Mouse (Mus musculus) midbrain, embryonic 13.5 days (tissue): ENCODE measurements around the gene Rbm43. TPM values are rescaled to one million over a fixed set of nuclear protein-coding genes. Genes with fewer than 3 reads are reported as not detected.
"Not testable (repeated sequence)": the region's sequence is repeated elsewhere in the genome, so short reads cannot be mapped to it uniquely, and the experiment has no call there.

ENCODE experiments used
- ATAC-seq: fragments of 200-750 bp; cut with Nextera tagmentation; 2 replicates; pipeline ENCODE4 v1.8.0; 2017; ENCODE audit warnings: mild to moderate bottlenecking, moderate TSS enrichment, moderate library complexity
- H3K27ac ChIP-seq: fragments of 300-500 bp; sonication (generic); 2 replicates; pipeline ENCODE4 v1.5.1; 2015; ENCODE audit warnings: inconsistent platforms, mild to moderate bottlenecking, moderate library complexity
- H3K27me3 ChIP-seq: fragments of 300-500 bp; sonication (generic); 2 replicates; pipeline ENCODE4 v1.6.1; 2015; ENCODE audit warnings: mild to moderate bottlenecking, inconsistent platforms
- H3K36me3 ChIP-seq: fragments of 300-500 bp; sonication (generic); 2 replicates; pipeline ENCODE4 v1.6.1; 2015; ENCODE audit warnings: mild to moderate bottlenecking, inconsistent platforms
- H3K4me1 ChIP-seq: fragments of 300-500 bp; sonication (generic); replicated peaks from 2 replicates; pipeline ENCODE4 v1.6.1; 2015; ENCODE audit warnings: inconsistent platforms
- H3K4me2 ChIP-seq: fragments of 300-500 bp; sonication (generic); replicated peaks from 2 replicates; pipeline ENCODE4 v1.6.1; 2015; ENCODE audit warnings: moderate library complexity, mild to moderate bottlenecking, inconsistent platforms
- H3K4me3 ChIP-seq: fragments of 300-500 bp; sonication (generic); replicated peaks from 2 replicates; pipeline ENCODE4 v1.5.1; 2015; ENCODE audit warnings: mild to moderate bottlenecking, inconsistent platforms
- H3K9ac ChIP-seq: fragments of 300-500 bp; sonication (generic); replicated peaks from 2 replicates; pipeline ENCODE4 v1.6.1; 2015; ENCODE audit warnings: mild to moderate bottlenecking, inconsistent platforms
- H3K9me3 ChIP-seq: fragments of 300-500 bp; sonication (generic); 2 replicates; pipeline ENCODE4 v1.6.1; 2016; ENCODE audit warnings: mild to moderate bottlenecking, inconsistent platforms
- WGBS: fragments of 180-500 bp; shearing (Covaris S2); methylation state at CpG from one replicate; pipeline ENCODE4 v1.1.7; 2015; 5-methylcytosine and 5-hydroxymethylcytosine counted together
- polyA plus RNA-seq: library from polyadenylated mRNA; unstranded; fragments of >200 nt; fragmentation: Nextera tagmentation; extraction: Ambion mirVana; gene quantifications from 2 replicates; pipeline ENCODE4 v1.2.1, GENCODE M21; 2015

Gene Rbm43
- polyA plus RNA-seq, 1 experiment from 2014 or later, result 3.6 TPM

GRCm38 (mm10) chr2:51907538-51908110 lies 27.3 kb downstream of the Rbm43 start:
- 43% methylated on average over 4 of the region's 4 CpGs for WGBS
- H3K27ac ChIP-seq, result no peak overlapping the region
- no peak overlapping the region for H3K4me3 ChIP-seq
- no peak for ATAC-seq
- no peaks in the 10 kb centered on the region for H3K36me3 ChIP-seq
- H3K27me3 ChIP-seq, result no peaks in the 10 kb centered on the region
- H3K9me3 ChIP-seq, result no peaks in the 10 kb centered on the region
- no peak overlapping the region for H3K4me2 ChIP-seq
- no peak overlapping the region for H3K9ac ChIP-seq
- H3K4me1 ChIP-seq, result no peaks in the 10 kb centered on the region; the same call in 1 of the 2 replicates

- H3K27me3 ChIP-seq, result no peaks in the 10 kb centered on the region
- 86% methylated on average over 8 of the region's 8 CpGs for WGBS
- no peaks in the 10 kb centered on the region for H3K36me3 ChIP-seq
- no peak overlapping the region for H3K4me3 ChIP-seq
- no peaks in the 10 kb centered on the region for H3K9me3 ChIP-seq
- ATAC-seq, result no peak
- H3K9ac ChIP-seq, result no peak overlapping the region
- H3K4me1 ChIP-seq, result no peaks in the 10 kb centered on the region
- H3K4me2 ChIP-seq, result no peak overlapping the region
- H3K27ac ChIP-seq, result no peak overlapping the region
Observed at GRCm38 (mm10) chr2:51905637-51906036, 29.3 kb downstream of the Rbm43 start.

GRCm38 (mm10) chr2:51892411-51892901 lies 42.5 kb downstream of the Rbm43 start:
- Histone ChIP-seq H3K27ac (no peak overlapping the region), H3K4me2 (no peak overlapping the region), H3K4me1 (no peaks in the 10 kb centered on the region), H3K9me3 (no peaks in the 10 kb centered on the region), H3K9ac (no peak overlapping the region), H3K36me3 (no peaks in the 10 kb centered on the region), H3K27me3 (no peaks in the 10 kb centered on the region), H3K4me3 (no peak overlapping the region)
- no peak for ATAC-seq
- 94% methylated on average over 12 of the region's 12 CpGs for WGBS

GRCm38 (mm10) chr2:51890961-51891360 lies 44.0 kb downstream of the Rbm43 start:
- no peaks in the 10 kb centered on the region for H3K4me1 ChIP-seq
- no peak overlapping the region for H3K9ac ChIP-seq
- H3K4me2 ChIP-seq, result no peak overlapping the region
- H3K36me3 ChIP-seq, result no peaks in the 10 kb centered on the region
- H3K27me3 ChIP-seq, result no peaks in the 10 kb centered on the region
- H3K9me3 ChIP-seq, result 0 out of 2 replicates have a peak, but pooled peaks cover under 1% of the 10 kb centered on the region
- 94% methylated on average over 4 of the region's 4 CpGs for WGBS
- no peak for ATAC-seq
- no peak overlapping the region for H3K4me3 ChIP-seq
- no peak overlapping the region for H3K27ac ChIP-seq

- not testable (repeated sequence) for H3K27ac ChIP-seq
Observed at GRCm38 (mm10) chr2:51890139-51890538, 44.8 kb downstream of the Rbm43 start.

GRCm38 (mm10) chr2:51880143-51880542 lies 54.8 kb downstream of the Rbm43 start:
- H3K9ac ChIP-seq, result no peak overlapping the region
- no peak overlapping the region for H3K27ac ChIP-seq
- 71% methylated on average over 1 of the region's 1 CpGs for WGBS
- H3K27me3 ChIP-seq, result no peaks in the 10 kb centered on the region
- H3K4me1 ChIP-seq, result no peaks in the 10 kb centered on the region
- H3K9me3 ChIP-seq, result no peaks in the 10 kb centered on the region
- no peak overlapping the region for H3K4me3 ChIP-seq
- H3K36me3 ChIP-seq, result no peaks in the 10 kb centered on the region
- no peak for ATAC-seq
- H3K4me2 ChIP-seq, result no peak overlapping the region

More at GRCm38 (mm10) chr2:51890139-51890538, 44.8 kb downstream of the Rbm43 start:
- H3K36me3 ChIP-seq, H3K9ac ChIP-seq, H3K27me3 ChIP-seq, ATAC-seq, H3K4me2 ChIP-seq, H3K4me1 ChIP-seq, H3K4me3 ChIP-seq, H3K9me3 ChIP-seq: not testable (repeated sequence)
- WGBS, result 99% methylated on average over 17 of the region's 26 CpGs

Other genes with a start within 250 kb of the Rbm43 start
- 4.5 and 4.6 TPM in 2 replicates for gene Nmi, start 38.3 kb upstream of the Rbm43 start, polyA plus RNA-seq
- 6.2 and 6.8 TPM in 2 replicates for gene Tnfaip6, start 102.8 kb upstream of the Rbm43 start, polyA plus RNA-seq
- gene Rif1, start 137.7 kb upstream of the Rbm43 start, polyA plus RNA-seq, result 22.3 and 28.7 TPM in 2 replicates